Mouse (Mus musculus) CH12.LX (cell line): ENCODE measurements around the gene Gatad2a. TPM values are rescaled to one million over a fixed set of nuclear protein-coding genes. Genes with fewer than 3 reads are reported as not detected.

Experiments
- DNase-seq: peaks from one replicate; pipeline ENCODE4 v3.0.0-alpha.2; 2013; ENCODE audit errors: extremely low read depth
- H3K27ac ChIP-seq: 2 replicates; pipeline ENCODE4 v1.5.1; 2012; ENCODE audit warnings: low read depth, mild to moderate bottlenecking, control low read depth, moderate library complexity; ENCODE audit not compliant: insufficient read depth
- H3K27me3 ChIP-seq: replicated peaks from 2 replicates; pipeline ENCODE3; 2012; ENCODE audit warnings: inconsistent platforms
- H3K36me3 ChIP-seq, 2 experiments: replicated peaks in 1 of 2; 2 replicates each; pipeline versions ENCODE3 to v1.6.1; 2012; ENCODE audit warnings: inconsistent platforms in 1 of 2, low read length in 1 of 2, mild to moderate bottlenecking in 1 of 2, mixed read lengths in 1 of 2, moderate library complexity in 1 of 2; ENCODE audit not compliant: control insufficient read depth in 1 of 2, insufficient read depth in 1 of 2
- H3K4me1 ChIP-seq, 2 experiments: 2 replicates each; pipeline ENCODE4 v1.6.1; 2012; ENCODE audit warnings: inconsistent platforms in 1 of 2, moderate library complexity in 1 of 2; ENCODE audit not compliant: insufficient read depth in 2 of 2, control insufficient read depth in 1 of 2
- H3K4me2 ChIP-seq: 2 replicates; pipeline ENCODE4 v1.6.1; 2012; ENCODE audit warnings: low read depth, mild to moderate bottlenecking, control low read depth; ENCODE audit not compliant: poor library complexity, insufficient read depth, severe bottlenecking
- H3K4me3 ChIP-seq, 3 experiments: fragments of 150-350 bp in 1 of 3; sonication (generic) in 1 of 3; replicated peaks in 1 of 3; 2 replicates each; pipeline versions ENCODE3 to v1.5.1; 2011 to 2012; ENCODE audit warnings: low read depth in 2 of 3, low read length in 2 of 3, mild to moderate bottlenecking in 2 of 3, moderate library complexity in 2 of 3, control low read depth in 1 of 3, improper control_type of control experiment in 1 of 3, inconsistent platforms in 1 of 3, mixed read lengths in 1 of 3; ENCODE audit not compliant: poor library complexity in 1 of 3
- H3K79me2 ChIP-seq: replicated peaks from 2 replicates; pipeline ENCODE4 v1.6.1; 2012; ENCODE audit warnings: mild to moderate bottlenecking, moderate library complexity; ENCODE audit not compliant: control insufficient read depth, poor library complexity, insufficient read depth, severe bottlenecking; ENCODE audit errors: extremely low read depth
- H3K9ac ChIP-seq: 2 replicates; pipeline ENCODE4 v1.6.1; 2012; ENCODE audit warnings: low read depth, mild to moderate bottlenecking, control low read depth, moderate library complexity; ENCODE audit not compliant: insufficient read depth
- H3K9me3 ChIP-seq: replicated peaks from 2 replicates; pipeline ENCODE3; 2012; ENCODE audit warnings: low read length, inconsistent platforms, mixed read lengths
- BHLHE40 ChIP-seq: IDR thresholded peaks from 2 replicates; pipeline ENCODE4 v1.6.1; 2011; ENCODE audit warnings: mild to moderate bottlenecking, low read depth, low read length, improper control_type of control experiment
- CHD2 ChIP-seq: IDR thresholded peaks from 2 replicates; pipeline ENCODE4 v1.6.1; 2011; ENCODE audit warnings: low read length, improper control_type of control experiment
- CTCF ChIP-seq, 2 experiments: IDR thresholded peaks in 1 of 2; conservative IDR thresholded peaks in 1 of 2; 2 replicates each; pipeline ENCODE4 v1.5.1; 2011 to 2012; ENCODE audit warnings: low read depth in 2 of 2, low read length in 2 of 2, improper control_type of control experiment in 1 of 2, inconsistent platforms in 1 of 2, mild to moderate bottlenecking in 1 of 2, moderate library complexity in 1 of 2
- ELF1 ChIP-seq: IDR thresholded peaks from 2 replicates; pipeline ENCODE4 v1.6.1; 2014; ENCODE audit warnings: low read depth, mild to moderate bottlenecking, inconsistent platforms, low read length, improper control_type of control experiment
- EP300 ChIP-seq: IDR thresholded peaks from 2 replicates; pipeline ENCODE4 v1.6.1; 2011; ENCODE audit warnings: low read length, improper control_type of control experiment
- ETS1 ChIP-seq: conservative IDR thresholded peaks from 2 replicates; pipeline ENCODE4 v1.6.1; 2012; ENCODE audit warnings: low read depth, mild to moderate bottlenecking, inconsistent platforms, low read length, improper control_type of control experiment, moderate library complexity
- GABPA ChIP-seq: IDR thresholded peaks from 2 replicates; pipeline ENCODE4 v1.6.1; 2012; ENCODE audit warnings: low read depth, low read length, improper control_type of control experiment, inconsistent platforms; ENCODE audit not compliant: insufficient replicate concordance
- JUN ChIP-seq: IDR thresholded peaks from 2 replicates; pipeline ENCODE4 v1.6.1; 2011; ENCODE audit warnings: low read depth, mild to moderate bottlenecking, low read length, improper control_type of control experiment, moderate library complexity; ENCODE audit not compliant: insufficient read depth
- JUND ChIP-seq: conservative IDR thresholded peaks from 2 replicates; pipeline ENCODE4 v1.6.1; 2011; ENCODE audit warnings: low read depth, low read length, improper control_type of control experiment
- KAT2A ChIP-seq: IDR thresholded peaks from 2 replicates; pipeline ENCODE4 v1.6.1; 2012; ENCODE audit warnings: low read length, improper control_type of control experiment, inconsistent platforms; ENCODE audit not compliant: insufficient replicate concordance
- MAFK ChIP-seq: IDR thresholded peaks from 2 replicates; pipeline ENCODE4 v1.6.1; 2011; ENCODE audit warnings: low read length, improper control_type of control experiment; ENCODE audit not compliant: insufficient replicate concordance
- MAZ ChIP-seq: IDR thresholded peaks from 2 replicates; pipeline ENCODE4 v1.6.1; 2012; ENCODE audit warnings: low read depth, mild to moderate bottlenecking, inconsistent platforms, low read length, improper control_type of control experiment, moderate library complexity
- MXI1 ChIP-seq: IDR thresholded peaks from 2 replicates; pipeline ENCODE4 v1.6.1; 2011; ENCODE audit warnings: mild to moderate bottlenecking, low read depth, low read length, improper control_type of control experiment
- MYC ChIP-seq: IDR thresholded peaks from 2 replicates; pipeline ENCODE4 v1.6.1; 2011; ENCODE audit warnings: low read depth, mild to moderate bottlenecking, improper control_type of control experiment, low read length
- POLR2A ChIP-seq: IDR thresholded peaks from 2 replicates; pipeline ENCODE4 v1.6.1; 2011; ENCODE audit warnings: low read depth, mild to moderate bottlenecking, improper control_type of control experiment, low read length
- POLR2AphosphoS2 ChIP-seq: IDR thresholded peaks from 2 replicates; pipeline ENCODE4 v1.6.1; 2011; ENCODE audit warnings: low read depth, low read length, improper control_type of control experiment
- RAD21 ChIP-seq: IDR thresholded peaks from 2 replicates; pipeline ENCODE4 v1.6.1; 2011; ENCODE audit warnings: low read depth, mild to moderate bottlenecking, low read length, improper control_type of control experiment, moderate library complexity
- RCOR1 ChIP-seq: conservative IDR thresholded peaks from 2 replicates; pipeline ENCODE4 v1.6.1; 2012; ENCODE audit warnings: low read depth, mild to moderate bottlenecking, inconsistent platforms, low read length, improper control_type of control experiment
- SIN3A ChIP-seq: IDR thresholded peaks from 2 replicates; pipeline ENCODE4 v1.6.1; 2012; ENCODE audit warnings: low read length, improper control_type of control experiment, inconsistent platforms
- SMC3 ChIP-seq: IDR thresholded peaks from 2 replicates; pipeline ENCODE4 v1.6.1; 2011; ENCODE audit warnings: low read depth, low read length, improper control_type of control experiment
- TCF12 ChIP-seq: IDR thresholded peaks from 2 replicates; pipeline ENCODE4 v1.6.1; 2014; ENCODE audit warnings: low read depth, mild to moderate bottlenecking, inconsistent platforms, low read length, improper control_type of control experiment
- UBTF ChIP-seq: IDR thresholded peaks from 2 replicates; pipeline ENCODE4 v1.6.1; 2012; ENCODE audit warnings: low read depth, mild to moderate bottlenecking, inconsistent platforms, low read length, improper control_type of control experiment, moderate library complexity
- USF1 ChIP-seq: IDR thresholded peaks from 2 replicates; pipeline ENCODE4 v1.6.1; 2014; ENCODE audit warnings: low read depth, mild to moderate bottlenecking, inconsistent platforms, low read length, improper control_type of control experiment
- ZC3H11A ChIP-seq: IDR thresholded peaks from 2 replicates; pipeline ENCODE4 v1.6.1; 2012; ENCODE audit warnings: low read depth, mild to moderate bottlenecking, inconsistent platforms, low read length, improper control_type of control experiment
- ZKSCAN1 ChIP-seq: IDR thresholded peaks from 2 replicates; pipeline ENCODE4 v1.6.1; 2012; ENCODE audit warnings: low read depth, inconsistent platforms, low read length, improper control_type of control experiment, borderline replicate concordance
- ZNF384 ChIP-seq: IDR thresholded peaks from 2 replicates; pipeline ENCODE4 v1.6.1; 2012; ENCODE audit warnings: low read depth, low read length, improper control_type of control experiment, inconsistent platforms
- dilution Hi-C: fragments of 300-500 bp; cut with MboI; formaldehyde crosslinking; loops from 2 replicates; pipeline ENCODE4 v1.14.3; 2020; ENCODE audit warnings: low sequenced_read_pairs; ENCODE audit not compliant: extremely low pct_unique_long_range_greater_than_20kb, extremely low pct_ligation_motif_present
- in situ Hi-C: fragments of 300-500 bp; cut with MboI; formaldehyde crosslinking; loops from 3 replicates; pipeline ENCODE4 v1.14.3; 2019; ENCODE audit warnings: low sequenced_read_pairs, low pct_ligation_motif_present, low pct_unique_long_range_greater_than_20kb, mixed read lengths
- polyA plus RNA-seq: library from polyadenylated mRNA; unstranded; fragments of >175 nt; gene quantifications from 2 replicates; pipeline ENCODE4 v1.2.1, GENCODE M21; 2012; ENCODE audit warnings: low read depth; ENCODE audit not compliant: insufficient read length
- total RNA-seq, 2 experiments: library from RNA; depleted of rRNA; stranded (reverse); fragments of 300-350 nt in 1 of 2; fragments of >200 nt in 1 of 2; gene quantifications; 2 replicates each; pipeline ENCODE4 v1.2.3; 2012 to 2014

Gene Gatad2a
- total and polyA plus RNA-seq, 3 experiments: 35.7 to 95.1 (median 70.8) TPM

DNA sequence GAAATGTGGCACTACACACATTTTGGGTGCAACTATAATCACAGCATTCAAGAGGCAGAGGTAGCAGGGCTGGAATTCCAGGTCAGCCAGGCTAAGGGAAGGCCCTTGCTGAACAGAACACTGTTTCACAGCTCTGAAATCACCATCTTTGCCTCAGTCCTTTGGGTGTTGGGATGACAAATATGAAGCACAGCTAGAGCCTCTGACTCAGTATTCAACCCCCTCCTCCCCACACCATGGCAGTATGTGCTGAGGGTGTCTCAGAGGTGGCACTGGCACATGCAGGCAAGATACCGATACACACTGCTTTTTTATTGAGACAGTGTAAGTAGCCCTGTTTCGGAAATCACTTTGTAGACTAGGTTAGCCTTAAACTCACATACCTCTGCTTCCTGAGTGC, 89.9 kb downstream of the Gatad2a start:
- dilution Hi-C loops: no loop called here
- H3K4me1 ChIP-seq: peaks cover 0 to 12% of the 10 kb centered on the region in 2 experiments; a peak in 3 of 4 replicates
- in situ Hi-C loops: no loop called here
- TF ChIP-seq POLR2A: peak; percentile 11; the same call in 1 of the 2 replicates
- TF ChIP-seq MXI1: no peak
- H3K9ac ChIP-seq: no peak overlapping the region
- peaks cover 35 to 45% of the 10 kb centered on the region in 2 experiments for H3K36me3 ChIP-seq
- no peaks in the 10 kb centered on the region for H3K27me3 ChIP-seq
- no peak overlapping the region for H3K4me2 ChIP-seq
- no peak overlapping the region for H3K27ac ChIP-seq
- no peaks in the 10 kb centered on the region for H3K9me3 ChIP-seq
- DNase-seq: no peak
- no peaks in the 10 kb centered on the region for H3K79me2 ChIP-seq
- no peak overlapping the region for H3K4me3 ChIP-seq

DNA sequence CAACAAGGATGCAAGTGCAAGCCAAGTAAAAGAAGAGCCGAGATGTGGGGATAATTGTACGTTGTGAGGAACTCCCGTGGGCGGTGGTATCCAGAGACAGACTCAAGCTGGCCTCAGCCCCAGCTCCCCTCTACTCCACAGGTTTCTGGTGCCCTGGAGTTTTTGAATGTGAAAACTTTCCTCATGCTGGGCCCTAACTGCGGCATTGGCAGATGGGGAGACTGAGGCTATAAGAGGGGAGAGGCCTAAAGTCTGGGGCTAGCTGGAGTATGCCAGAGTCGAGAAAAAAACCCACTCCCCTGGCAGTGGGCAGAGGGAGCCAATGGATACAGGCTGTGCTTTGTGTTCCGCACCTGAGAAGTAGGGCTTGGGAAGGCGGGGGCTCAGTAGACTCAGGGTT, 92.1 kb downstream of the Gatad2a start:
- no peaks in the 10 kb centered on the region for H3K9me3 ChIP-seq
- DNase-seq: no peak
- peaks cover 2 to 24% of the 10 kb centered on the region in 2 experiments for H3K4me1 ChIP-seq
- TF ChIP-seq EP300: no peak
- peaks cover 15 to 34% of the 10 kb centered on the region in 2 experiments for H3K36me3 ChIP-seq
- no peaks in the 10 kb centered on the region for H3K27me3 ChIP-seq
- dilution Hi-C loops: no loop called here
- peak overlapping the region in 1 of 3 experiments; percentile 83 for H3K4me3 ChIP-seq
- H3K79me2 ChIP-seq: peaks cover 15% of the 10 kb centered on the region
- peak overlapping the region; percentile 77 for H3K4me2 ChIP-seq
- H3K9ac ChIP-seq: peak overlapping the region; percentile 62; the same call in 1 of the 2 replicates
- in situ Hi-C loops: no loop called here
- H3K27ac ChIP-seq: no peak overlapping the region

- Histone ChIP-seq H3K79me2 (peaks cover 22% of the 10 kb centered on the region), H3K4me1 (peaks cover 4 to 32% of the 10 kb centered on the region in 2 experiments), H3K4me3 (peak overlapping the region; percentile 60 to 83 (median 81)), H3K9me3 (no peaks in the 10 kb centered on the region), H3K4me2 (peak overlapping the region; percentile 77), H3K27ac (peak overlapping the region; percentile 84), H3K27me3 (no peaks in the 10 kb centered on the region), H3K36me3 (peaks cover 12 to 33% of the 10 kb centered on the region in 2 experiments), H3K9ac (peak overlapping the region; percentile 62)
- peak; percentile 100 for DNase-seq
- in situ Hi-C loops (no loop called here), dilution Hi-C loops (no loop called here)
- TF ChIP-seq TCF12: no peak
- no peak for TF ChIP-seq JUND
- no peak for TF ChIP-seq MYC
- TF ChIP-seq ZC3H11A: no peak
- no peak for TF ChIP-seq RCOR1
- TF ChIP-seq JUN: no peak
- TF ChIP-seq CTCF (conservative IDR thresholded peaks at IDR 0.05 in 1 of 2, IDR thresholded peaks at IDR 0.05 in 1 of 2; ENCODE audit: low read depth in 2 of 2, low read length in 2 of 2): no peak
- TF ChIP-seq GABPA: no peak
- no peak for TF ChIP-seq SMC3
- TF ChIP-seq UBTF: no peak; the same call in 1 of the 2 replicates
- TF ChIP-seq RAD21: no peak
- peak; percentile 78 for TF ChIP-seq MXI1
- no peak for TF ChIP-seq ZKSCAN1
- peak; percentile 59 for TF ChIP-seq ELF1
- TF ChIP-seq MAFK: no peak
- TF ChIP-seq SIN3A: peak; percentile 58; the same call in 1 of the 2 replicates
- TF ChIP-seq POLR2AphosphoS2: peak; percentile 26; the same call in 1 of the 2 replicates
- TF ChIP-seq ZNF384: no peak
- TF ChIP-seq USF1: no peak
- TF ChIP-seq BHLHE40: no peak
- TF ChIP-seq CHD2: peak; percentile 87
- peak; percentile 75; the same call in 1 of the 2 replicates for TF ChIP-seq MAZ
- TF ChIP-seq KAT2A: peak; percentile 57; the same call in 1 of the 2 replicates
- TF ChIP-seq ETS1: no peak
Measured at GRCm38 (mm10) chr8:69903063-69903542, 93.1 kb downstream of the Gatad2a start.
